Mouse (Mus musculus) heart, adult 8-10 months (tissue): ENCODE measurements at regions not wholly inside any gene's neighbourhood (a gene's known extent, or its start where the extent isn't known, plus 50 kb on each side); places are given as distances from the start of the nearest gene placed in this dataset.

Experiments used
- DNase-seq: peaks from one replicate; pipeline ENCODE4 v3.0.0; 2022; ENCODE audit warnings: low spot score

GRCm38 (mm10) chr1:75692781-75693180 lies 146.7 kb downstream of the Slc4a3 start:
- no peak for DNase-seq

- DNase-seq = no peak
These were observed 147.3 kb downstream of the Slc4a3 start for GRCm38 (mm10) chr1:75693231-75693914.

GRCm38 (mm10) chr1:75704832-75705650 lies 159.0 kb downstream of the Slc4a3 start:
- peak; percentile 1 for DNase-seq

- no peak for DNase-seq
These were observed 160.1 kb downstream of the Slc4a3 start for GRCm38 (mm10) chr1:75706126-75706525.

- DNase-seq = no peak
These were observed 177.4 kb downstream of the Slc4a3 start for GRCm38 (mm10) chr1:75723431-75723830.

- no peak for DNase-seq
These were observed 179.3 kb downstream of the Slc4a3 start for GRCm38 (mm10) chr1:75725329-75725728.

- no peak for DNase-seq
These were observed 182.8 kb downstream of the Slc4a3 start for GRCm38 (mm10) chr1:75728859-75729258.

GRCm38 (mm10) chr1:75733791-75734190 lies 187.7 kb downstream of the Slc4a3 start:
- DNase-seq = no peak

GRCm38 (mm10) chr1:75738651-75739050 lies 192.6 kb downstream of the Slc4a3 start:
- no peak for DNase-seq

- DNase-seq = no peak
These were observed 203.7 kb downstream of the Slc4a3 start for GRCm38 (mm10) chr1:75749665-75750221.

- no peak for DNase-seq
These were observed 226.1 kb downstream of the Slc4a3 start for GRCm38 (mm10) chr1:75772131-75772530.

GRCm38 (mm10) chr1:75773014-75773413 lies 226.9 kb downstream of the Slc4a3 start:
- no peak for DNase-seq

GRCm38 (mm10) chr1:75778889-75779288 lies 232.8 kb downstream of the Slc4a3 start:
- no peak for DNase-seq

- DNase-seq = no peak
These were observed 237.1 kb downstream of the Slc4a3 start for GRCm38 (mm10) chr1:75783206-75783605.

GRCm38 (mm10) chr1:75786173-75786820 lies 240.2 kb downstream of the Slc4a3 start:
- no peak for DNase-seq

GRCm38 (mm10) chr1:75791509-75791908 lies 245.4 kb downstream of the Slc4a3 start:
- DNase-seq = no peak

- no peak for DNase-seq
These were observed 251.7 kb downstream of the Slc4a3 start for GRCm38 (mm10) chr1:75797793-75798192.

GRCm38 (mm10) chr1:75798375-75799099 lies 252.5 kb downstream of the Slc4a3 start:
- DNase-seq = peak; percentile 43

GRCm38 (mm10) chr1:75804473-75804872 lies 258.4 kb downstream of the Slc4a3 start:
- no peak for DNase-seq

GRCm38 (mm10) chr1:75812471-75812870 lies 266.4 kb downstream of the Slc4a3 start:
- DNase-seq = no peak

GRCm38 (mm10) chr1:75826202-75826601 lies 280.1 kb downstream of the Slc4a3 start:
- no peak for DNase-seq
